Mouse (Mus musculus): ENCODE measurements at regions not wholly inside any gene's neighbourhood (a gene's known extent, or its start where the extent isn't known, plus 50 kb on each side); places are given as distances from the start of the nearest gene placed in this dataset.

DNA sequence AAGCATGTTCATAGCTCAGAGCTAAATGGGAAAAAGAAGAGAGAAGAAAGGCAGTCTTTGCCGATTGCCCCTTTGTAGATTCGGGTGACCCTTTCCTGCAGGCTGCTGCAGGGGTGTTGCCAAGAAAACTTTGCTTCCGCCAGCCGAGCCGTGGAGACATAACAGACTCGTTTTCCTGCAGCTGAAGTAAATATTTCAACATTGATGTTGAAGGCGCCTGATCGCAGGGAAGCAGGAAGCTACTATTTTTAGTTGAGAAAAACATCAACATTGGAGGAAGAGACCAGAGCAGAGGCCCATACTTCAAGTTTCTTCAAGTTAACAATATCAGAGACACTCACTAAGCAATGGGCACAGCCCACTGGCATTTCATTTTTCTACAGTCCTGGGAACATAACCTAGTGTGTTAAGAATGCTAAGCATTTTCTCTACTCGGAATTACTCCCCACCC is 211.9 kb downstream of the Gm10260 start:
- Histone ChIP-seq H3K4me1 (ENCODE audit: control insufficient read depth in 1 of 2, insufficient read depth in 2 of 2, low read length in 2 of 2) (no peaks in the 10 kb centered on the region), H3K9ac (ENCODE audit: control insufficient read depth, low read depth, low read length, poor library complexity, severe bottlenecking) (no peak overlapping the region), H3K9me3 (replicated peaks; ENCODE audit: insufficient read depth, low read length) (no peaks in the 10 kb centered on the region), H3K27me3 (ENCODE audit: control insufficient read depth in 1 of 2, insufficient read depth in 2 of 2, low read length in 2 of 2) (no peaks in the 10 kb centered on the region), H3K36me3 (ENCODE audit: control insufficient read depth in 1 of 2, insufficient read depth in 2 of 2, low read length in 2 of 2) (no peaks in the 10 kb centered on the region), H3K79me2 (ENCODE audit: control insufficient read depth, insufficient read depth, low read length, poor library complexity) (no peaks in the 10 kb centered on the region), H3K4me3 (ENCODE audit: control insufficient read depth in 1 of 2, insufficient read depth in 1 of 2, low read depth in 2 of 2, low read length in 2 of 2) (no peak overlapping the region), H3K27ac (ENCODE audit: control insufficient read depth, low read depth, low read length) (no peak overlapping the region)
- TF ChIP-seq KAT2A (conservative IDR thresholded peaks at IDR 0.05; ENCODE audit: low read depth, low read length) (no peak), MYC (IDR thresholded peaks at IDR 0.05; ENCODE audit: low read depth, low read length) (no peak), E2F4 (IDR thresholded peaks at IDR 0.05; ENCODE audit: borderline replicate concordance, low read depth, low read length) (no peak), ELF1 (IDR thresholded peaks at IDR 0.05; ENCODE audit: low read depth, low read length) (no peak), MAZ (IDR thresholded peaks at IDR 0.05; ENCODE audit: low read depth, low read length) (no peak), CHD1 (IDR thresholded peaks at IDR 0.05; ENCODE audit: low read depth, low read length) (no peak), UBTF (IDR thresholded peaks at IDR 0.05; ENCODE audit: borderline replicate concordance, insufficient read depth, low read depth, low read length) (no peak), SIN3A (IDR thresholded peaks at IDR 0.05; ENCODE audit: low read length) (no peak), POLR2A (IDR thresholded peaks at IDR 0.05; ENCODE audit: control insufficient read depth in 1 of 2, insufficient read depth in 1 of 2, low read depth in 1 of 2, low read length in 2 of 2, poor library complexity in 1 of 2) (no peak), SMC3 (IDR thresholded peaks at IDR 0.05; ENCODE audit: low read depth, low read length) (no peak), CHD2 (IDR thresholded peaks at IDR 0.05; ENCODE audit: low read length) (no peak), MAFK (IDR thresholded peaks at IDR 0.05; ENCODE audit: borderline replicate concordance, low read depth, low read length) (no peak), HCFC1 (IDR thresholded peaks at IDR 0.05; ENCODE audit: low read depth, low read length) (no peak), MYB (IDR thresholded peaks at IDR 0.05; ENCODE audit: low read depth, low read length) (no peak), EP300 (IDR thresholded peaks at IDR 0.05; ENCODE audit: low read depth in 1 of 2, low read length in 2 of 2) (no peak), ZMIZ1 (IDR thresholded peaks at IDR 0.05; ENCODE audit: low read depth, low read length) (no peak), USF2 (IDR thresholded peaks at IDR 0.05; ENCODE audit: borderline replicate concordance in 1 of 2, insufficient read depth in 1 of 2, low read depth in 1 of 2, low read length in 2 of 2) (no peak), NELFE (IDR thresholded peaks at IDR 0.05; ENCODE audit: low read depth, low read length) (no peak)
- no peak for DNase-seq (ENCODE audit: low read depth, low spot score)

GRCm38 (mm10) chr13:97546936-97547335 is 213.5 kb downstream of the Gm10260 start:
- TF ChIP-seq MAZ (IDR thresholded peaks at IDR 0.05; ENCODE audit: low read depth, low read length), result no peak
- no peak for TF ChIP-seq POLR2AphosphoS5 (IDR thresholded peaks at IDR 0.05; ENCODE audit: borderline replicate concordance, low read depth, low read length)
- no peak for TF ChIP-seq BHLHE40 (IDR thresholded peaks at IDR 0.05; ENCODE audit: borderline replicate concordance, low read depth, low read length)
- TF ChIP-seq CHD1 (IDR thresholded peaks at IDR 0.05; ENCODE audit: low read depth, low read length), result no peak
- no peak for TF ChIP-seq POLR2A (IDR thresholded peaks at IDR 0.05; ENCODE audit: control insufficient read depth in 1 of 2, insufficient read depth in 1 of 2, low read depth in 1 of 2, low read length in 2 of 2, poor library complexity in 1 of 2)
- no peak for TF ChIP-seq KAT2A (conservative IDR thresholded peaks at IDR 0.05; ENCODE audit: low read depth, low read length)
- TF ChIP-seq GABPA (IDR thresholded peaks at IDR 0.05; ENCODE audit: low read depth, low read length), result no peak
- no peak for TF ChIP-seq ELF1 (IDR thresholded peaks at IDR 0.05; ENCODE audit: low read depth, low read length)
- TF ChIP-seq ETS1 (IDR thresholded peaks at IDR 0.05; ENCODE audit: low read depth, low read length), result no peak
- no peak for TF ChIP-seq MXI1 (IDR thresholded peaks at IDR 0.05; ENCODE audit: low read depth, low read length)
- TF ChIP-seq GATA1 (IDR thresholded peaks at IDR 0.05; ENCODE audit: low read depth, low read length), result no peak
- no peak for TF ChIP-seq MEF2A (IDR thresholded peaks at IDR 0.05; ENCODE audit: extremely low read depth, insufficient replicate concordance, low read depth, low read length, poor library complexity, severe bottlenecking)
- no peak for TF ChIP-seq MAX (IDR thresholded peaks at IDR 0.05; ENCODE audit: low read length)
- no peak for TF ChIP-seq ZC3H11A (IDR thresholded peaks at IDR 0.05; ENCODE audit: low read depth, low read length)
- TF ChIP-seq E2F4 (IDR thresholded peaks at IDR 0.05; ENCODE audit: borderline replicate concordance, low read depth, low read length), result no peak
- TF ChIP-seq NELFE (IDR thresholded peaks at IDR 0.05; ENCODE audit: low read depth, low read length), result no peak
- no peak for TF ChIP-seq TCF12 (IDR thresholded peaks at IDR 0.05; ENCODE audit: low read depth, low read length)
- Histone ChIP-seq H3K4me1 (ENCODE audit: control insufficient read depth in 1 of 2, insufficient read depth in 2 of 2, low read length in 2 of 2) (no peaks in the 10 kb centered on the region), H3K27me3 (ENCODE audit: control insufficient read depth in 1 of 2, insufficient read depth in 2 of 2, low read length in 2 of 2) (no peaks in the 10 kb centered on the region), H3K27ac (ENCODE audit: control insufficient read depth, low read depth, low read length) (no peak overlapping the region), H3K36me3 (ENCODE audit: control insufficient read depth in 1 of 2, insufficient read depth in 2 of 2, low read length in 2 of 2) (no peaks in the 10 kb centered on the region), H3K4me3 (ENCODE audit: control insufficient read depth in 1 of 2, insufficient read depth in 1 of 2, low read depth in 2 of 2, low read length in 2 of 2) (no peak overlapping the region), H3K9me3 (replicated peaks; ENCODE audit: insufficient read depth, low read length) (no peaks in the 10 kb centered on the region), H3K9ac (ENCODE audit: control insufficient read depth, low read depth, low read length, poor library complexity, severe bottlenecking) (no peak overlapping the region), H3K79me2 (ENCODE audit: control insufficient read depth, insufficient read depth, low read length, poor library complexity) (no peaks in the 10 kb centered on the region)
- DNase-seq (ENCODE audit: low read depth, low spot score), result no peak

All from MEL (cell line).